Mouse (Mus musculus) midbrain, embryonic 11.5 days (tissue): ENCODE measurements around the gene Oxsr1. TPM values are rescaled to one million over a fixed set of nuclear protein-coding genes. Genes with fewer than 3 reads are reported as not detected.

Experiments used
- ATAC-seq: fragments of 200-750 bp; cut with Nextera tagmentation; 2 replicates; pipeline ENCODE4 v1.8.0; 2017; ENCODE audit warnings: moderate TSS enrichment, moderate library complexity; ENCODE audit not compliant: low FRiP score
- DNase-seq: peaks from one replicate; pipeline ENCODE4 v3.0.0; 2015; ENCODE audit warnings: low spot score; ENCODE audit errors: missing footprints
- H3K27ac ChIP-seq: fragments of 300-500 bp; sonication (generic); 2 replicates; pipeline ENCODE4 v1.5.1; 2014; ENCODE audit warnings: low read depth, low read length
- H3K27me3 ChIP-seq: fragments of 300-500 bp; sonication (generic); 2 replicates; pipeline ENCODE4 v1.6.1; 2014; ENCODE audit warnings: mild to moderate bottlenecking, low read length, moderate library complexity, mixed read lengths; ENCODE audit not compliant: control insufficient read depth, insufficient read depth
- H3K36me3 ChIP-seq: fragments of 300-500 bp; sonication (generic); 2 replicates; pipeline ENCODE4 v1.6.1; 2014; ENCODE audit warnings: mild to moderate bottlenecking, low read length, moderate library complexity, mixed read lengths; ENCODE audit not compliant: control insufficient read depth, insufficient read depth
- H3K4me1 ChIP-seq: fragments of 300-500 bp; sonication (generic); 2 replicates; pipeline ENCODE4 v1.6.1; 2014; ENCODE audit warnings: low read length; ENCODE audit not compliant: control insufficient read depth, insufficient read depth
- H3K4me2 ChIP-seq: fragments of 300-500 bp; sonication (generic); 2 replicates; pipeline ENCODE4 v1.6.1; 2014; ENCODE audit warnings: mild to moderate bottlenecking, moderate library complexity
- H3K4me3 ChIP-seq: fragments of 300-500 bp; sonication (generic); 2 replicates; pipeline ENCODE4 v1.5.1; 2014; ENCODE audit warnings: low read depth, low read length
- H3K9ac ChIP-seq: fragments of 300-500 bp; sonication (generic); 2 replicates; pipeline ENCODE4 v1.6.1; 2014; ENCODE audit warnings: low read length
- H3K9me3 ChIP-seq: fragments of 300-500 bp; sonication (generic); 2 replicates; pipeline ENCODE4 v1.6.1; 2016; ENCODE audit warnings: low read length; ENCODE audit not compliant: control insufficient read depth
- WGBS: fragments of 180-500 bp; shearing (Covaris S2); extraction: QIAGEN DNeasy Blood & Tissue Kit; methylation state at CpG from one replicate; pipeline ENCODE4 v1.1.7; 2014; 5-methylcytosine and 5-hydroxymethylcytosine counted together
- polyA plus RNA-seq: library from polyadenylated mRNA; unstranded; fragments of >200 nt; fragmentation: Nextera tagmentation; extraction: Ambion mirVana; gene quantifications from 2 replicates; pipeline ENCODE4 v1.2.1, GENCODE M21; 2014

Gene Oxsr1
- polyA plus RNA-seq, 1 experiment from 2014 or later, result 16.2 TPM

DNA sequence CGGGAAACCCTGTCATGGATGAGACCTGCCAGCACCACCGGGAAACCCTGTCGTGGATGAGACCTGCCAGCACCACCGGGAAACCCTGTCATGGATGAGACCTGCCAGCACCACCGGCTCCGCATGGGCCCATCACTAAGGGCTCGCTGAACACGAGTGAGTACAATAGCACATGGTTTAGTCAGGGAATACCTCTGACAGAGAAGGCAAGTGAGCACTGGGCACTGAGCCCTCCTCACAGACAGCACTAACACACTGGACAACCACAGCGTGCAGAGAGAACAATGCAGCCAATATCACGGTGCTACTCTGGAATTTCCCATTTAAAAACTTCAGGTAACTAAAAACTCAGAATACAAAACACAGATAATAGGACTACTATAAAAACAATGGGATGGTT, 9.1 kb downstream of the Oxsr1 start:
- 91% methylated on average over 10 of the region's 10 CpGs for WGBS

DNA sequence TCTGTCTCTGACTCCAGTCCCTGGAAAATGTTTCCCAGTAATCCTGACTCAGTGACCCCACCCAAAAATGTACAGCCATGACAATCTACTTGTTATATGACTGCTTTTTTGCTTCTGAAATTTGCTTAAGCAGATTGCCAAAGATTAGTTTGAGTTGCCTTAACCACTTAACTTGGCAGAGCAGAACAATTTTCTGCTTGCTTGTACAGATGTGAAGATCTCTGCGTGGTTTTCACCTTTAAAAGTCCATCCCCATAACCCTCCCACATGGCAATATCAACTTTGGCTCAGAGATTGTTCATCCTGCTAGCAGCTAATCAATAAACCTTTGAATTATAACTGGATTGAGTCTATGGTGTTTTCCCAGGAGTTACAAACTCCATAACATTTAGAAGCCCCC, 13.2 kb downstream of the Oxsr1 start:
- Histone ChIP-seq H3K9me3 (no peaks in the 10 kb centered on the region), H3K4me3 (no peak overlapping the region), H3K4me1 (no peaks in the 10 kb centered on the region), H3K4me2 (no peak overlapping the region), H3K27ac (no peak overlapping the region), H3K27me3 (no peaks in the 10 kb centered on the region), H3K36me3 (no peaks in the 10 kb centered on the region), H3K9ac (no peak overlapping the region)
- DNase-seq (no peak), ATAC-seq (no peak)
- 90% methylated on average over 1 of the region's 1 CpGs for WGBS

More for the DNA sequence above, 9.1 kb downstream of the Oxsr1 start:
- H3K9me3 ChIP-seq, result no peaks in the 10 kb centered on the region
- H3K4me1 ChIP-seq, result no peaks in the 10 kb centered on the region
- H3K27ac ChIP-seq, result no peak overlapping the region
- H3K36me3 ChIP-seq, result no peaks in the 10 kb centered on the region
- no peak for DNase-seq
- no peak overlapping the region for H3K9ac ChIP-seq
- ATAC-seq, result no peak
- no peak overlapping the region for H3K4me2 ChIP-seq
- no peaks in the 10 kb centered on the region for H3K27me3 ChIP-seq
- no peak overlapping the region for H3K4me3 ChIP-seq

DNA sequence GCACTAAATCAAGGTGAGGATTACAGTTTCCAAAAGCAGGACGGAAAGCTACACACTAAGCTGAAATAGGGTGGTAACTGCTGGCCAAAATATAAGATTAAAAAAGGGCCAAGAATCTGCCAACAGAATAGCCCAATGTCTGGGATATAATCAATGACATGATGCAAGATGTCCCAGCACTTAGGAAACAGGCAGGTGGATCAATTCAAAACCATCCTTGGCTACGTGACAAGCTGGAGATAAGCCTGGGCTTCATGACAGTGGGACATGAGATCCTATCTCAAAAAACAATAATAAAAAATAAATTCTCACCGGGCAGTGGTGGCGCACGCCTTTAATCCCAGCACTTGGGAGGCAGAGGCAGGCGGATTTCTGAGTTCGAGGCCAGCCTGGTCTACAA, 16.4 kb downstream of the Oxsr1 start:
- no peak for ATAC-seq
- 94% methylated on average over 7 of the region's 7 CpGs for WGBS

DNA sequence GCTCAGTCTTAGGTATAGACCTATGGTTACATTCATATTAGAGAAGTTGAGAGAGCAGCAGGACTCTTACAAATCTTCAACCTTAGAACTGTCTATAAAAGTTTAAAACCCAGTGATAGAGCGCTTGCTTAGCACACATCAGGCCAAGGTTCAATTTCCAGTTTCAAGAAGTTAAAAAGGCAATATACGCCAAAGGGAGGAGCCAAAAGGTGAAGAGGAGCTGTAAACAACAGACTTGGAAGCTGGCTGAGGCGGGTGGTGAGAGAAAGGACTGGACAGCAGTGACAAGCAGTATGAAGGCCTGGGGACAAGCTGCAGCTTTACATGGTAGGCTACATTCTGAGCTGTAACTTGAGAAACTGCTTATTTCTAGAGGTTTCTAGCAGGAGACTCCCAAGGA, 23.7 kb downstream of the Oxsr1 start:
- ATAC-seq, result no peak
- H3K9ac ChIP-seq, result no peak overlapping the region
- WGBS, result 96% methylated on average over 3 of the region's 3 CpGs
- 0 out of 2 replicates have a peak, but pooled peaks cover 3% of the 10 kb centered on the region for H3K36me3 ChIP-seq
- DNase-seq, result peak; percentile 35
- no peak overlapping the region for H3K27ac ChIP-seq
- no peaks in the 10 kb centered on the region for H3K27me3 ChIP-seq
- no peak overlapping the region for H3K4me3 ChIP-seq
- no peaks in the 10 kb centered on the region for H3K9me3 ChIP-seq
- H3K4me1 ChIP-seq, result no peaks in the 10 kb centered on the region
- no peak overlapping the region for H3K4me2 ChIP-seq

More for the DNA sequence above, 16.4 kb downstream of the Oxsr1 start:
- H3K4me1 ChIP-seq, result no peaks in the 10 kb centered on the region
- 0 out of 2 replicates have a peak, but pooled peaks cover 3% of the 10 kb centered on the region for H3K36me3 ChIP-seq
- no peaks in the 10 kb centered on the region for H3K27me3 ChIP-seq
- H3K27ac ChIP-seq, result no peak overlapping the region
- DNase-seq, result no peak
- no peak overlapping the region for H3K9ac ChIP-seq
- no peaks in the 10 kb centered on the region for H3K9me3 ChIP-seq
- H3K4me3 ChIP-seq, result no peak overlapping the region
- H3K4me2 ChIP-seq, result no peak overlapping the region

DNA sequence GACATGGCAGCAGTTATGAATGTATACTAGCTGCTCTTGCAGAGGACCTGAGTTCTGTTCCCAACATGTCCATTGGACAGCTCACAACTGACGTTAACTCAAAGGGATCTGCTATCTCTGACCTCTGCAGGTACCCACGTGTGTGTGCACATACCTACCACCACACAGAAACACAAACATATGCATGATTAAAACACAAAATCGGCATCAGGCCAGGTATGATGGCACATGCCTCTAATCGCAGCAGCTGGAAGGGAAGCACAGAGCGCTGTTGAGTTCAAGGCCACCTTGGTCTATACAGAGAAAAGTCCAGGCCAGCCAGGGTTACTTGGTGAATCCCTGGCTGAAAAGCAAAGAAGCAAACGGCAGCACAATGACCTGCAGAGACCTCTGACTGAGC, 24.5 kb downstream of the Oxsr1 start:
- no peak overlapping the region for H3K4me2 ChIP-seq
- 0 out of 2 replicates have a peak, but pooled peaks cover 3% of the 10 kb centered on the region for H3K36me3 ChIP-seq
- no peak overlapping the region for H3K27ac ChIP-seq
- no peak overlapping the region for H3K9ac ChIP-seq
- H3K4me1 ChIP-seq, result no peaks in the 10 kb centered on the region
- no peak overlapping the region for H3K4me3 ChIP-seq
- ATAC-seq (no peak), DNase-seq (no peak)
- no peaks in the 10 kb centered on the region for H3K27me3 ChIP-seq
- no peaks in the 10 kb centered on the region for H3K9me3 ChIP-seq
- 87% methylated on average over 6 of the region's 6 CpGs for WGBS

DNA sequence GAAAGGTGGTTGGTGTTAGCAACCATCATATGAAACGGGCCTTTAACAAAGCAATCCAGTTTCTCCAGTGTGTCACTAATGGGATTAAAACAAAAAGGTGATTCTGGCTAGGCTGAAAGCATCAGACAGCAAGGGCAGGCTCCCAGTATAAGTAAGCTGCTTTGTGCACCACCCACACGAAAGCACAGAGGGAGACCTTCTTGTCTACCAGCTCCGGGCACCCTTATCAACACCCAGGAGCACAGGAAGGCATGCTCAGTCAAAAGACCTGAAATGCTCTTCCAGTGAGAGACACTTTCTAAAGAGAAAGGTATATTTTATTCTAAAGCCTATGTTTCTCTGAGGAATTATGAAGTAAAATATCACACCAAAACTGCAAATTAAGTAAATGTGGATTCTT, 31.4 kb downstream of the Oxsr1 start:
- no peak overlapping the region for H3K9ac ChIP-seq
- no peak for ATAC-seq
- no peak overlapping the region for H3K4me2 ChIP-seq
- no peak overlapping the region for H3K4me3 ChIP-seq
- no peak for DNase-seq
- WGBS, result 84% methylated on average over 3 of the region's 3 CpGs
- no peak overlapping the region for H3K27ac ChIP-seq
- H3K36me3 ChIP-seq, result 0 out of 2 replicates have a peak, but pooled peaks cover 3% of the 10 kb centered on the region
- H3K27me3 ChIP-seq, result no peaks in the 10 kb centered on the region
- no peaks in the 10 kb centered on the region for H3K9me3 ChIP-seq
- no peaks in the 10 kb centered on the region for H3K4me1 ChIP-seq

DNA sequence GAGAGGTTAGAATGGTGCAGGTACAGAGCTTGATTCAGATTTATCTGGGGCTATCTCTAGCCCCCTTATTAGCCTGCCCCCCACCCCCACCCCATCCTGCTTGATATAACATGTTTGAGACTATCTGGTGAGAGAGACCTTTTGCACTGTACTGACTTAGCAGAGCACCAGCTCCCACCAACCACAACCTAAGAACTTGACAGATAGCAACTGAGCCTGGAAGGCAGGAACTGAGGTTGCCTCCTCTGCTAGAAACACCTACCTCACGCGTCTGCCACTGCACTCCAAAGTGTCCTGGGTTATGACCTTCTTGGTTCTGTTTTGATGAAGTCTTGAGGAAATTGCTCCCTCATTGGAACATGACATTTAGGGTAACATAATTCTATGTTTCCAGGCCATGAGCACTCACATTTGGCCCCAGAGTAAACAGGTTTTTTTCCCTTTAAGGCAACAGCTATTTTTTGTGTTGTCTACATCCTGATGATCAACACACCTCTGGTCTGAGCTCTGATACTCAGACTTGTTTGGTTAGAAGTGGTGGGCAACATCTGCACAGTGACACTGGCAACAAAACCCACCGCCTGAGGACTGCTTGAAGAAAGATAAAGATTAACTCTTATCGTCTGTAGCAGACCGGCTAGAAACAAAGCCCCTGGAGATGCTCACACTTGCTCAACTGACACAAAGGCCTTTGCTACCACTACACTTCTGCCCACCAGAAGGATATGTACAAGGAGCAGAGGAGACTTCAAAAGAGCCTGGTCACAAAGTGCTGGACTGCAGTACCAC, 41.1 kb downstream of the Oxsr1 start:
- WGBS, result 93% methylated on average over 5 of the region's 5 CpGs
- no peak for DNase-seq
- Histone ChIP-seq H3K27ac (no peak overlapping the region), H3K27me3 (no peaks in the 10 kb centered on the region), H3K4me2 (no peak overlapping the region), H3K9me3 (no peaks in the 10 kb centered on the region), H3K4me3 (no peak overlapping the region), H3K36me3 (no peaks in the 10 kb centered on the region), H3K9ac (no peak overlapping the region), H3K4me1 (no peaks in the 10 kb centered on the region)
- ATAC-seq, result no peak

DNA sequence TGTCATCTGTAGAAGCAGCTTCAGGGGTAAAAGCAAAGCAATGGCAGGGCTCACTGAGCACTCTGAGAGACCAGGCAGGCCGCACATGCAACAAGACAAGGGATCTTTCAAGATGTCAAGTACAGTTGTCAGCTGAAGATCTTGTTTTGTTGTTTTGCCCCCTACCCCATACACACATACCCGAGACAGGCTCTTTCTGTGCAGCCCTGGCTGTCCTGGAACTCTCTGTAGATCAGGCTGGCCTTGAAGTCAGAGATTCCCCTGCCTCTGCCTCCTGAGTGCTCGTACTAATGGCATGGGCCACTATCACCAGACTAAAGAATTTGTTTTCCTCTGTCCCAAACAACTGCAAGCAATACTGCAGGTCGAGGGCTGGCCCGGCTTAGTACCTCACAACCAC, 44.2 kb downstream of the Oxsr1 start:
- 94% methylated on average over 5 of the region's 5 CpGs for WGBS
- no peaks in the 10 kb centered on the region for H3K4me1 ChIP-seq
- no peak overlapping the region for H3K4me2 ChIP-seq
- ATAC-seq, result no peak
- no peak overlapping the region for H3K4me3 ChIP-seq
- no peak for DNase-seq
- H3K9ac ChIP-seq, result no peak overlapping the region
- no peaks in the 10 kb centered on the region for H3K27me3 ChIP-seq
- no peaks in the 10 kb centered on the region for H3K36me3 ChIP-seq
- no peak overlapping the region for H3K27ac ChIP-seq
- no peaks in the 10 kb centered on the region for H3K9me3 ChIP-seq

DNA sequence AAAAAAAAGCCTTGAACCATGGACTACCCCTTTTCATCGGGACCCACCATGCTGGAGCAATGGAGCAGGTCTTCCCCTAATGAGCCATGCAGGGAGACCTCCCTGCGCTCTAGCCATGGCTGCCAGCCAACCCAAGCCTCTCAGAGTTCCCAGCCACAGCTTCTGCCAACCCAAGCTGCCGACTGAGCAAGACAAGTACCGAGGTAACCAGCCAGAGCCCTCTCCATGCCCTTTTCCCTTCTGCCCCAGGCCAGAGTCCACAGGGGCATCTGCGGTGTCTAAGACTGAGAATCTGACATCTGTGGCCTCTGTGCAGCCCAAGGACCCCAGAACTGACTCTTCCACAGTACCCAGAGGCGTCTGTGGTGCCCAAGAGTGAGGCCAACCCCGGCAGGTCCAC, 45.9 kb downstream of the Oxsr1 start:
- ATAC-seq, result no peak

More for the DNA sequence above, 45.9 kb downstream of the Oxsr1 start:
- H3K9ac ChIP-seq, result no peak overlapping the region
- H3K36me3 ChIP-seq, result no peaks in the 10 kb centered on the region
- H3K27ac ChIP-seq, result no peak overlapping the region
- H3K4me2 ChIP-seq, result no peak overlapping the region
- H3K4me3 ChIP-seq, result no peak overlapping the region
- no peaks in the 10 kb centered on the region for H3K9me3 ChIP-seq
- H3K27me3 ChIP-seq, result no peaks in the 10 kb centered on the region
- WGBS, result 91% methylated on average over 7 of the region's 7 CpGs
- H3K4me1 ChIP-seq, result no peaks in the 10 kb centered on the region
- no peak for DNase-seq
